Mouse (Mus musculus): ENCODE results near the gene Cldn10. TPM values are rescaled to one million over a fixed set of nuclear protein-coding genes. Genes with fewer than 3 reads are reported as not detected.
"Not testable (repeated sequence)": the region's sequence is repeated elsewhere in the genome, so short reads cannot be mapped to it uniquely, and the experiment has no call there.

Gene Cldn10
- polyA plus RNA-seq, 1 experiment from 2014 or later, result 8.4 TPM

- ATAC-seq (ENCODE audit: low FRiP score, low TSS enrichment), result peak; percentile 38; the same call in 1 of the 2 replicates
These were observed 36.4 kb upstream of the Cldn10 start for GRCm38 (mm10) chr14:118751193-118751753.

GRCm38 (mm10) chr14:118756015-118756414 lies 31.7 kb upstream of the Cldn10 start:
- no peaks in the 10 kb centered on the region for H3K36me3 ChIP-seq (ENCODE audit: control insufficient read depth, insufficient read depth, low read length)
- H3K9ac ChIP-seq (ENCODE audit: low read length), result no peak overlapping the region
- no peak overlapping the region for H3K4me2 ChIP-seq (replicated peaks; ENCODE audit: low read depth)
- DNase-seq (ENCODE audit: low spot score), result no peak
- no peaks in the 10 kb centered on the region for H3K9me3 ChIP-seq (ENCODE audit: control insufficient read depth, low read length)
- H3K4me1 ChIP-seq (replicated peaks; ENCODE audit: control insufficient read depth, insufficient read depth), result no peaks in the 10 kb centered on the region
- no peaks in the 10 kb centered on the region for H3K27me3 ChIP-seq (ENCODE audit: control insufficient read depth, insufficient read depth, low read length)
- H3K27ac ChIP-seq (replicated peaks), result no peak overlapping the region
- ATAC-seq (ENCODE audit: low FRiP score, low TSS enrichment), result no peak
- TF ChIP-seq CTCF (IDR thresholded peaks at IDR 0.05; ENCODE audit: low read depth) (no peak), EP300 (optimal IDR thresholded peaks at IDR 0.05) (no peak)
- 79% methylated on average over 4 of the region's 4 CpGs for WGBS
- no peak overlapping the region for H3K4me3 ChIP-seq (ENCODE audit: low read depth, low read length)

More at GRCm38 (mm10) chr14:118751193-118751753, 36.4 kb upstream of the Cldn10 start:
- no peak for DNase-seq (ENCODE audit: low spot score)
- H3K36me3 ChIP-seq (ENCODE audit: control insufficient read depth, insufficient read depth, low read length), result no peaks in the 10 kb centered on the region
- H3K9me3 ChIP-seq (ENCODE audit: control insufficient read depth, low read length), result no peaks in the 10 kb centered on the region
- no peak overlapping the region for H3K4me2 ChIP-seq (replicated peaks; ENCODE audit: low read depth)
- no peaks in the 10 kb centered on the region for H3K27me3 ChIP-seq (ENCODE audit: control insufficient read depth, insufficient read depth, low read length)
- no peaks in the 10 kb centered on the region for H3K4me1 ChIP-seq (replicated peaks; ENCODE audit: control insufficient read depth, insufficient read depth)
- no peak overlapping the region for H3K27ac ChIP-seq (replicated peaks)
- H3K9ac ChIP-seq (ENCODE audit: low read length), result no peak overlapping the region
- WGBS, result 64% methylated on average over 8 of the region's 8 CpGs
- no peak for TF ChIP-seq EP300 (optimal IDR thresholded peaks at IDR 0.05)
- no peak for TF ChIP-seq CTCF (IDR thresholded peaks at IDR 0.05; ENCODE audit: low read depth)
- no peak overlapping the region for H3K4me3 ChIP-seq (ENCODE audit: low read depth, low read length)

GRCm38 (mm10) chr14:118756566-118756965 lies 31.1 kb upstream of the Cldn10 start:
- H3K9ac ChIP-seq (ENCODE audit: low read length), result no peak overlapping the region
- H3K4me3 ChIP-seq (ENCODE audit: low read depth, low read length), result no peak overlapping the region
- WGBS, result 62% methylated on average over 3 of the region's 3 CpGs
- H3K27ac ChIP-seq (replicated peaks), result no peak overlapping the region
- H3K9me3 ChIP-seq (ENCODE audit: control insufficient read depth, low read length), result no peaks in the 10 kb centered on the region
- no peaks in the 10 kb centered on the region for H3K27me3 ChIP-seq (ENCODE audit: control insufficient read depth, insufficient read depth, low read length)
- no peaks in the 10 kb centered on the region for H3K4me1 ChIP-seq (replicated peaks; ENCODE audit: control insufficient read depth, insufficient read depth)
- ATAC-seq (ENCODE audit: low FRiP score, low TSS enrichment), result no peak
- TF ChIP-seq CTCF (IDR thresholded peaks at IDR 0.05; ENCODE audit: low read depth), result no peak
- no peak for DNase-seq (ENCODE audit: low spot score)
- H3K36me3 ChIP-seq (ENCODE audit: control insufficient read depth, insufficient read depth, low read length), result no peaks in the 10 kb centered on the region
- no peak overlapping the region for H3K4me2 ChIP-seq (replicated peaks; ENCODE audit: low read depth)

GRCm38 (mm10) chr14:118763362-118763761 lies 24.3 kb upstream of the Cldn10 start:
- H3K27ac ChIP-seq (replicated peaks); H3K4me2 ChIP-seq (replicated peaks; ENCODE audit: low read depth); H3K4me3 ChIP-seq (ENCODE audit: low read depth, low read length); ATAC-seq (ENCODE audit: low FRiP score, low TSS enrichment); H3K4me1 ChIP-seq (replicated peaks; ENCODE audit: control insufficient read depth, insufficient read depth); DNase-seq (ENCODE audit: low spot score); H3K36me3 ChIP-seq (ENCODE audit: control insufficient read depth, insufficient read depth, low read length); H3K9me3 ChIP-seq (ENCODE audit: control insufficient read depth, low read length); H3K9ac ChIP-seq (ENCODE audit: low read length); H3K27me3 ChIP-seq (ENCODE audit: control insufficient read depth, insufficient read depth, low read length): not testable (repeated sequence)
- 96% methylated on average over 13 of the region's 13 CpGs for WGBS

GRCm38 (mm10) chr14:118763917-118764495 lies 23.7 kb upstream of the Cldn10 start:
- no peaks in the 10 kb centered on the region for H3K4me1 ChIP-seq (replicated peaks; ENCODE audit: control insufficient read depth, insufficient read depth)
- no peaks in the 10 kb centered on the region for H3K9me3 ChIP-seq (ENCODE audit: control insufficient read depth, low read length)
- peak; percentile 79 for ATAC-seq (ENCODE audit: low FRiP score, low TSS enrichment)
- TF ChIP-seq CTCF (IDR thresholded peaks at IDR 0.05; ENCODE audit: low read depth) (no peak), EP300 (optimal IDR thresholded peaks at IDR 0.05) (no peak)
- no peak overlapping the region for H3K9ac ChIP-seq (ENCODE audit: low read length)
- 48% methylated on average over 9 of the region's 9 CpGs for WGBS
- DNase-seq (ENCODE audit: low spot score), result no peak
- no peaks in the 10 kb centered on the region for H3K36me3 ChIP-seq (ENCODE audit: control insufficient read depth, insufficient read depth, low read length)
- H3K4me2 ChIP-seq (replicated peaks; ENCODE audit: low read depth), result no peak overlapping the region
- H3K27me3 ChIP-seq (ENCODE audit: control insufficient read depth, insufficient read depth, low read length), result no peaks in the 10 kb centered on the region
- H3K27ac ChIP-seq (replicated peaks), result no peak overlapping the region
- no peak overlapping the region for H3K4me3 ChIP-seq (ENCODE audit: low read depth, low read length)

- ATAC-seq (ENCODE audit: low FRiP score, low TSS enrichment) (peak; percentile 55; the same call in 1 of the 2 replicates), DNase-seq (ENCODE audit: low spot score) (no peak)
- TF ChIP-seq CTCF (IDR thresholded peaks at IDR 0.05; ENCODE audit: low read depth), result no peak
- TF ChIP-seq EP300 (optimal IDR thresholded peaks at IDR 0.05), result no peak
- H3K4me1 ChIP-seq (replicated peaks; ENCODE audit: control insufficient read depth, insufficient read depth), result no peaks in the 10 kb centered on the region
- 63% methylated on average over 7 of the region's 7 CpGs for whole genome bisulfite sequencing
- H3K36me3 ChIP-seq (ENCODE audit: control insufficient read depth, insufficient read depth, low read length), result no peaks in the 10 kb centered on the region
- H3K4me3 ChIP-seq (ENCODE audit: low read depth, low read length), result no peak overlapping the region
- no peak overlapping the region for H3K27ac ChIP-seq (replicated peaks)
- no peak overlapping the region for H3K9ac ChIP-seq (ENCODE audit: low read length)
- H3K9me3 ChIP-seq (ENCODE audit: control insufficient read depth, low read length), result no peaks in the 10 kb centered on the region
- H3K4me2 ChIP-seq (replicated peaks; ENCODE audit: low read depth), result no peak overlapping the region; the same call in 1 of the 2 replicates
- H3K27me3 ChIP-seq (ENCODE audit: control insufficient read depth, insufficient read depth, low read length), result no peaks in the 10 kb centered on the region
These were observed 22.4 kb upstream of the Cldn10 start for GRCm38 (mm10) chr14:118765306-118765705.

All from stomach, postnatal 0 days (tissue).